Mouse (Mus musculus): ENCODE data around the gene Irx4. TPM values are rescaled to one million over a fixed set of nuclear protein-coding genes. Genes with fewer than 3 reads are reported as not detected.

Gene Irx4
- polyA plus RNA-seq, 1 experiment from 2014 or later: 17.5 TPM

GRCm38 (mm10) chr13:73269891-73270290 is 9.6 kb downstream of the Irx4 start:
- Histone ChIP-seq H3K9me3 (replicated peaks) (no peaks in the 10 kb centered on the region), H3K4me3 (replicated peaks) (no peak overlapping the region), H3K9ac (no peak overlapping the region), H3K4me1 (peaks cover 35% of the 10 kb centered on the region), H3K27ac (replicated peaks) (no peak overlapping the region), H3K27me3 (peaks cover 98% of the 10 kb centered on the region), H3K36me3 (no peaks in the 10 kb centered on the region), H3K4me2 (replicated peaks) (no peak overlapping the region)
- no peak for ATAC-seq (ENCODE audit: insufficient number of reproducible peaks, low FRiP score, low TSS enrichment, low read depth)
- WGBS: 17% methylated on average over 3 of the region's 3 CpGs

DNA sequence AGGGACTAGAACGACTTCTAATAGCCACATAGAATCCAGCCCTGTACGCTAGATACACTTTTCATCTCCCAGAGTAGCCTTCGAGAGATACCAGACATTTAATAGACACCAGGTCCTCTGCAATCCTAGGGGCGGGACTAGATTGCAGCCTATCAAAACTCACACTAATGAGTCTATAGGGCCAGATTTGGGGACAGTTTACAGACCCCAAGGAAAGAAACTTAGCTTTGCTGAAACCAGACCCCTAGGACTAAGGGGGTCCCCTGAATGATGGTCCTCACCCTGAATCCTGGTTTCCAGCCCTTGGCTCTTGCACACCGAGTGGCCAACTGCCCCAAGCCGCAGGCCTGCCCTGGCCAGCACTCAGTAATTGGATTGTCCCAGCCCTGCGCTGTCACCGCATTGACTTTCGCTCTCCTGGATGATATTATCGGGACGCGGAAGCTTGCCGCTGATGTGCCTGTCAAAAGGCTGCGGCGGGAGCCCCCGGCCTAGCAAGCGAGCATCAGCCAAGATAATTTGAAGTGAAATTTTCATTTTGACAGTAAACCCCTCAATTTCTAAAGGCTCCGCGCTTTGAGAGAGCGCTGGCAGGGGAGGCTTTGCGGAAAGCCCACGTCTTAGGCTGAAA is 10.3 kb downstream of the Irx4 start:
- Histone ChIP-seq H3K27ac (replicated peaks) (no peak overlapping the region), H3K27me3 (peaks cover 91% of the 10 kb centered on the region), H3K9ac (no peak overlapping the region), H3K4me2 (replicated peaks) (peak overlapping the region; percentile 46), H3K4me3 (replicated peaks) (no peak overlapping the region), H3K36me3 (no peaks in the 10 kb centered on the region), H3K9me3 (replicated peaks) (no peaks in the 10 kb centered on the region), H3K4me1 (peaks cover 29% of the 10 kb centered on the region)
- WGBS: 10% methylated on average over 22 of the region's 22 CpGs
- ATAC-seq (ENCODE audit: insufficient number of reproducible peaks, low FRiP score, low TSS enrichment, low read depth): no peak

GRCm38 (mm10) chr13:73271336-73272242 is 11.3 kb downstream of the Irx4 start:
- peak overlapping the region; percentile 46 for H3K4me2 ChIP-seq (replicated peaks)
- peak overlapping the region; percentile 28 for H3K4me3 ChIP-seq (replicated peaks)
- 2% methylated on average over 53 of the region's 53 CpGs for WGBS
- no peak overlapping the region for H3K9ac ChIP-seq
- H3K36me3 ChIP-seq: no peaks in the 10 kb centered on the region
- H3K27me3 ChIP-seq: peaks cover 90% of the 10 kb centered on the region
- no peak for ATAC-seq (ENCODE audit: insufficient number of reproducible peaks, low FRiP score, low TSS enrichment, low read depth)
- no peaks in the 10 kb centered on the region for H3K9me3 ChIP-seq (replicated peaks)
- H3K27ac ChIP-seq (replicated peaks): no peak overlapping the region
- H3K4me1 ChIP-seq: peaks cover 27% of the 10 kb centered on the region

DNA sequence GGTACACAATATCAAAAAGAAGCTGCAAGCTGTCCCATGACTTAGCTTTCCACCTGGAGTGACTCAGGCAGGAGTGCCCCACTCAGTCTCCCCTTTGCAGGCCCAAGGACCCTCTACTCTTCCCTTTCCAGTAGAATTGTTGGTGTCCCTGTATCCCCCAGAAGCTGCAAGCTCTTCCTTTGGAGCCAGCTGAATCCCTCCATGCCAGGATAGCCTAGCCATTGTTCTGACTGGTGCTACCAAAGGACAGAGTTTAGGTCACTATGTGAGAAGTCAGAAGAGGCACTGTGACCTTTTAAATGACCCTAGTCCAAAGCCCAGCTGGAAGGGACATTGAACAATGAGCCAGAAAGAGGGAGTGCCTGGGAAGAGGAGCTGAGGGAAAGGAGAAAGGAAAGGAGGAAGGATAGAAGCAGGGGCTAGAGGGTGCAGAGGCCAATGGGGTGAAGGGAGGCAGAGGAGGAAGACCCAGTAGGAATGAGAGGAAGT is 12.6 kb downstream of the Irx4 start:
- H3K27ac ChIP-seq (replicated peaks): no peak overlapping the region
- H3K9me3 ChIP-seq (replicated peaks): no peaks in the 10 kb centered on the region
- no peaks in the 10 kb centered on the region for H3K36me3 ChIP-seq
- no peak for ATAC-seq (ENCODE audit: insufficient number of reproducible peaks, low FRiP score, low TSS enrichment, low read depth)
- H3K4me1 ChIP-seq: peaks cover 27% of the 10 kb centered on the region
- H3K27me3 ChIP-seq: peaks cover 77% of the 10 kb centered on the region
- no peak overlapping the region for H3K4me3 ChIP-seq (replicated peaks)
- no peak overlapping the region for H3K9ac ChIP-seq
- H3K4me2 ChIP-seq (replicated peaks): no peak overlapping the region

DNA sequence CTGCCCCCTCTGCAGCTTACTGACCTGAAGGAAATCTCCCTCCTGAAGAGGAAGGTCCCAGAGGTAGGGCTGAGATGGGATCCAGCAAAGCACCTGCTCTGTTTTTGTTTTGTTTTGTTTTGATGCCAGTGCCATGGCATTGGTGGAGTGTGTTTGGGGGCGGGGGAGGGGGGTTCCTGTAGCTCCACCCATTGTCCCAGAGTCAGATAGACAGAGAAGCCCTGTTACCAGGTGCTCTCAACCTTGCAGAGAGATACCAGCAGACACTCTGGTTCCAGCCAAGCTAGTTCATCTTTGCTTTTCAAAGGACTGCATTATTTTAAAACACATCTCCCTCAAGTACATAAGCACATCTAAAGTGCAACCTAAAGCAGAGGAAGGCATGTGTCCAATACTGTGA is 13.3 kb downstream of the Irx4 start:
- H3K36me3 ChIP-seq: no peaks in the 10 kb centered on the region
- H3K4me2 ChIP-seq (replicated peaks): no peak overlapping the region
- H3K27me3 ChIP-seq: peaks cover 70% of the 10 kb centered on the region
- no peak overlapping the region for H3K4me3 ChIP-seq (replicated peaks)
- no peak overlapping the region; the same call in 1 of the 2 replicates for H3K27ac ChIP-seq (replicated peaks)
- no peaks in the 10 kb centered on the region for H3K9me3 ChIP-seq (replicated peaks)
- H3K4me1 ChIP-seq: peaks cover 23% of the 10 kb centered on the region
- ATAC-seq (ENCODE audit: insufficient number of reproducible peaks, low FRiP score, low TSS enrichment, low read depth): no peak
- no peak overlapping the region for H3K9ac ChIP-seq
- 32% methylated on average over 1 of the region's 1 CpGs for WGBS

GRCm38 (mm10) chr13:73277361-73277760 is 17.1 kb downstream of the Irx4 start:
- no peaks in the 10 kb centered on the region for H3K9me3 ChIP-seq (replicated peaks)
- H3K27ac ChIP-seq (replicated peaks): no peak overlapping the region
- no peak overlapping the region for H3K4me2 ChIP-seq (replicated peaks)
- H3K4me1 ChIP-seq: no peaks in the 10 kb centered on the region
- ATAC-seq (ENCODE audit: insufficient number of reproducible peaks, low FRiP score, low TSS enrichment, low read depth): no peak
- H3K9ac ChIP-seq: no peak overlapping the region
- 86% methylated on average over 6 of the region's 6 CpGs for WGBS
- peaks cover 32% of the 10 kb centered on the region for H3K27me3 ChIP-seq
- H3K36me3 ChIP-seq: no peaks in the 10 kb centered on the region
- H3K4me3 ChIP-seq (replicated peaks): no peak overlapping the region

- no peak for ATAC-seq (ENCODE audit: insufficient number of reproducible peaks, low FRiP score, low TSS enrichment, low read depth)
- Histone ChIP-seq H3K4me2 (replicated peaks) (no peak overlapping the region), H3K27me3 (peaks cover 28% of the 10 kb centered on the region), H3K9ac (no peak overlapping the region), H3K4me1 (no peaks in the 10 kb centered on the region), H3K36me3 (no peaks in the 10 kb centered on the region), H3K9me3 (replicated peaks) (no peaks in the 10 kb centered on the region), H3K4me3 (replicated peaks) (no peak overlapping the region), H3K27ac (replicated peaks) (no peak overlapping the region)
- 56% methylated on average over 1 of the region's 1 CpGs for WGBS
Observed at GRCm38 (mm10) chr13:73277797-73278196, 17.5 kb downstream of the Irx4 start.

- Histone ChIP-seq H3K4me2 (replicated peaks) (no peak overlapping the region), H3K27ac (replicated peaks) (no peak overlapping the region), H3K4me1 (no peaks in the 10 kb centered on the region), H3K36me3 (no peaks in the 10 kb centered on the region), H3K9ac (no peak overlapping the region), H3K27me3 (peaks cover 14% of the 10 kb centered on the region), H3K9me3 (replicated peaks) (no peaks in the 10 kb centered on the region), H3K4me3 (replicated peaks) (no peak overlapping the region)
- no peak for ATAC-seq (ENCODE audit: insufficient number of reproducible peaks, low FRiP score, low TSS enrichment, low read depth)
- 29% methylated on average over 1 of the region's 1 CpGs for WGBS
Observed at GRCm38 (mm10) chr13:73279196-73279595, 18.9 kb downstream of the Irx4 start.

DNA sequence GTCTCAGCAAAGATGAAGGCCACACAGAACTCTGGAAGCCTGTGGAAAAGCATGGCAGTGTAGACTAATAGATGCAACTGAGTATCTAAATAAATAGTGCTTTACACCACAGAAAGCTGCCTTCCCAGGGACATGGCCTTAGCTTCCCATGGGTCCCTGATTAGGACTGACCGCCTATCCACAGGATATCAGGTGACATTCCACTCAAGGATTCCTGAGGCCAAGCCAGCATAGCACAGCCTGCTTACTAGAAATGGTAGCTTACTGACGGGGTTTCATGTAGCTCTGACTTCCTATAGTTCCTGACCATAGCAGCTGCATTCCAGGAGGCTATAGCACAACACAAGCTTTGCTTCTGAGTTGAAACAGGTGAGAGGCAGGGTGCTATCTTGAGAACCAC is 22.1 kb downstream of the Irx4 start:
- WGBS: 55% methylated on average over 2 of the region's 2 CpGs
- Histone ChIP-seq H3K27me3 (no peaks in the 10 kb centered on the region; the same call in 1 of the 2 replicates), H3K4me3 (replicated peaks) (no peak overlapping the region), H3K9ac (no peak overlapping the region), H3K36me3 (no peaks in the 10 kb centered on the region), H3K27ac (replicated peaks) (no peak overlapping the region), H3K4me2 (replicated peaks) (no peak overlapping the region), H3K9me3 (replicated peaks) (no peaks in the 10 kb centered on the region), H3K4me1 (no peaks in the 10 kb centered on the region)
- no peak for ATAC-seq (ENCODE audit: insufficient number of reproducible peaks, low FRiP score, low TSS enrichment, low read depth)

DNA sequence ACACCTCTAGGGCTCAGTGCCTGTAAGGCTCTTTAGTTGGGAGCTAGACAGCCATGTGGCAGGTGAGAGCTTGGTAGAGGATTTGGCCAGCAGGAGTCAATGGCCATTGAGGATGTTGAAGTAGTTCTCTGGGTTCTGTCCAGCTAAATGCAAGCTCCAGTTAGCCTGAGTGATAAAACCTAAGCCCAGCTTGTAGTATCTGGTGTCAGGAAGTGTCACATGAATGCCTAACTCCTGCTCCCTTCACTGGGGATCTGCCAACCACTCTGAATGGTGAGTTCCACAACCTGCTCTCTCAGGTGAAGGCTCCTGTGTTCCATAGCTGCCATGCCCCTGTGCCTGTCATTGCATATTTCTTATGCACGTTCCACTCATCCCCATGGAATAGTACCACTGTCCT is 23.3 kb downstream of the Irx4 start:
- H3K4me3 ChIP-seq (replicated peaks): no peak overlapping the region
- H3K4me2 ChIP-seq (replicated peaks): no peak overlapping the region
- no peaks in the 10 kb centered on the region for H3K36me3 ChIP-seq
- no peak for ATAC-seq (ENCODE audit: insufficient number of reproducible peaks, low FRiP score, low TSS enrichment, low read depth)
- 83% methylated on average over 1 of the region's 1 CpGs for WGBS
- H3K9ac ChIP-seq: no peak overlapping the region
- no peaks in the 10 kb centered on the region for H3K4me1 ChIP-seq
- H3K27ac ChIP-seq (replicated peaks): no peak overlapping the region
- H3K27me3 ChIP-seq: no peaks in the 10 kb centered on the region
- H3K9me3 ChIP-seq (replicated peaks): no peaks in the 10 kb centered on the region

DNA sequence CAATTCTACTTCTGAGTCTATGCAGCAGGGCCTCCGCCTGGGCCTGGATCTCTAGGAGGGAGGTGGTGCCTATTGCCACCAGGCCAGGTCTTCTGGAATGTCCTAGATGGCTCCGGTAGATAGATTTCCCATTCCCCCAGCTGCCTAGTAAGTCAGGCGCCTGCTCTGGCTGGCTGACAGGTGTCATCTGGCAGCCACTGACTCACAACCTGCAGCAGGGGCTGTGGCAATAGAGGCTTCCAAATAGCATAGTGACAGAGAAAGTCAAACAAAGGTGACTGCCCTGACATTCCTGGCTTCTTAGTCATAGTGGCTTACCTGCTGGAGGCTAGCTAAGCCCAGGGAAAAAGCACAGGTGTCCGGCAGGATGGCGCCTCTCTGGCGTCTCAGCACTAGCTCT is 29.9 kb downstream of the Irx4 start:
- no peaks in the 10 kb centered on the region for H3K4me1 ChIP-seq
- H3K9me3 ChIP-seq (replicated peaks): no peaks in the 10 kb centered on the region
- H3K27ac ChIP-seq (replicated peaks): no peak overlapping the region
- no peaks in the 10 kb centered on the region for H3K27me3 ChIP-seq
- no peak overlapping the region for H3K9ac ChIP-seq
- no peak overlapping the region for H3K4me2 ChIP-seq (replicated peaks)
- no peak overlapping the region for H3K4me3 ChIP-seq (replicated peaks)
- 75% methylated on average over 6 of the region's 6 CpGs for WGBS
- ATAC-seq (ENCODE audit: insufficient number of reproducible peaks, low FRiP score, low TSS enrichment, low read depth): no peak
- no peaks in the 10 kb centered on the region for H3K36me3 ChIP-seq

Data from embryonic facial prominence, embryonic 15.5 days (tissue).